Mouse (Mus musculus): ENCODE measurements around the gene Egfl7. TPM values are rescaled to one million over a fixed set of nuclear protein-coding genes. Genes with fewer than 3 reads are reported as not detected.

The Egfl7 gene
- total RNA-seq, 2 experiments from 2014 or later, result 34.4 to 53.7 TPM

- Histone ChIP-seq H3K4me3 (peak overlapping the region; percentile 57), H3K27ac (peak overlapping the region; percentile 89)
- TF ChIP-seq CTCF (IDR thresholded peaks at IDR 0.05), result no peak
- peak; percentile 59 for DNase-seq
- intact Hi-C loops (cut with DNase I), result loop anchor here (2.0 kb wide), 1 partner anchor 13 kb away; no protein-coding TSS in a partner anchor
Measured at GRCm38 (mm10) chr2:26571826-26572225, 8.0 kb upstream of the Egfl7 start.

GRCm38 (mm10) chr2:26573396-26573795 lies 6.4 kb upstream of the Egfl7 start:
- DNase-seq, result peak; percentile 53
- Histone ChIP-seq H3K4me3 (peak overlapping the region; percentile 54), H3K27ac (peak overlapping the region; percentile 89)
- TF ChIP-seq CTCF (IDR thresholded peaks at IDR 0.05), result no peak
- intact Hi-C loops (cut with DNase I), result no loop called here

DNA sequence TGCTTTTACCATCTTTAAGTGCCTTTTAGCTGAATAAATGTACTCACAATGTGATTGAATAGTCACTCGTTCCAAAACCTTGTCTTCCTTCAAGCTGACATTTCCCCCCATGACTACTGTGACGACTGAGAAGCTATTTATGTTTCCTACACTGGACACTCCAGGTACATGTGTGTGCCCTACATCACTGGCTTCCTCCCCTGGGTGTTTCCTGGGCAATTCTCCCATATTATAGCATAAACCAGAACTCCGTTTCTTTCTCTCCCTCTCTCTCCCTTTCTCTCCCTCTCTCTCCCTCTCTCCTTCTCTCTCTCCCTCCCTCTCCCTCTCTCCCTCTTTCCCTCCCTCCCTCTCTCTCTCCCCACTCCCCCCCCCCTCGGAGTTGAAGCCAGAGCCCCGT lies 6.0 kb upstream of the Egfl7 start:
- intact Hi-C loops (cut with DNase I), result no loop called here
- no peak for TF ChIP-seq CTCF (IDR thresholded peaks at IDR 0.05)
- DNase-seq, result no peak
- peak overlapping the region; percentile 54 for H3K4me3 ChIP-seq
- H3K27ac ChIP-seq, result peak overlapping the region; percentile 89

GRCm38 (mm10) chr2:26574862-26575261 lies 5.0 kb upstream of the Egfl7 start:
- intact Hi-C loops (cut with DNase I), result no loop called here
- peak overlapping the region; percentile 54 for H3K4me3 ChIP-seq
- no peak for DNase-seq
- TF ChIP-seq CTCF (IDR thresholded peaks at IDR 0.05), result no peak
- peak overlapping the region; percentile 89 for H3K27ac ChIP-seq

DNA sequence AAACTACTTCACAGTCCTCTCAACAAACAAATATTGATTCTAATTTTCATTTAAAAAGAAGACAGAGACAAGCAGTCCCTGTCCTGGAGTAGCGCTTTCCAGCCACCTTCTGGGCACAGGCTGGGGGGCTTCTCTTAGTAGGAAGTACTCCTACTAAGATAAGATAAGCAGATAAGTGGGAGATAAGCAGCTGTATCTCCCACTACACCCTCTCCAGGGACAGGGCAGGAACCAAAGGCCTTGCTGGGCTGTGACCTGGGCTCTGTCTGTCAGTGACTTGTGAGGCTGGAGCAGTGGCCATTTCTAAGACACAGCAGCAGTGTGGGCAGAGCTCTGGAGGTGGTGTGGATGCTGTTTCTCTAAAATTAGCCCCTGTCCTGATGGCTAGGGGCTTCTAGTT lies 4.4 kb upstream of the Egfl7 start:
- intact Hi-C loops (cut with DNase I), result no loop called here
- H3K27ac ChIP-seq, result peak overlapping the region; percentile 89
- TF ChIP-seq CTCF (IDR thresholded peaks at IDR 0.05), result no peak
- DNase-seq, result no peak
- H3K4me3 ChIP-seq, result peak overlapping the region; percentile 54

- H3K4me3 ChIP-seq, result peak overlapping the region; percentile 54
- intact Hi-C loops (cut with DNase I), result no loop called here
- peak overlapping the region; percentile 89 for H3K27ac ChIP-seq
- peak; percentile 65 for DNase-seq
- TF ChIP-seq CTCF (IDR thresholded peaks at IDR 0.05), result no peak
Measured at GRCm38 (mm10) chr2:26575865-26576264, 3.9 kb upstream of the Egfl7 start.

DNA sequence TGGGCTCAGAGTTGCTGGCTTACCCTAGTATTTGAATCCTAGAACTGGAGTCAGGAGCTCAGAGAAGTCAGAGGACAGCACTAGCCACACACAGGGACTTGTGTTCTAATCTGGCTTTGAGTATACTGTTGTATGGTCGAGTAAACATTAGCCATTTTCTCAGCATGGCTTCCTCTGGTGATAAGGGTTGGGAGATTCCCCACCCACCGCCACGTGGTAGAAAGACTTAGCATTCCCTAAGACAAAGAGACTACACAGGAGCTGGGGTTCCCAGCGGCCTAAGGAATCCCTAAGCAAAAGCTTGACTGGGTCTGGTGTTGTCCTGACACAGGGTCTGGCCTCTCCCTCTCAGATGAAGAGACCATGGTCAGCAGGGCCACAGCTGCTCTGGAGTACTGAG lies 3.4 kb upstream of the Egfl7 start:
- DNase-seq, result no peak
- intact Hi-C loops (cut with DNase I), result no loop called here
- peak overlapping the region; percentile 59 for H3K4me3 ChIP-seq
- H3K27ac ChIP-seq, result peak overlapping the region; percentile 89
- no peak for TF ChIP-seq CTCF (IDR thresholded peaks at IDR 0.05)

- DNase-seq, result peak; percentile 45
- peak overlapping the region; percentile 92 for H3K27ac ChIP-seq
- H3K4me3 ChIP-seq, result peak overlapping the region; percentile 59
- intact Hi-C loops (cut with DNase I), result no loop called here
- TF ChIP-seq CTCF (IDR thresholded peaks at IDR 0.05), result no peak
Measured at GRCm38 (mm10) chr2:26578369-26578768, 1.4 kb upstream of the Egfl7 start.

- TF ChIP-seq CTCF (IDR thresholded peaks at IDR 0.05), result no peak
- intact Hi-C loops (cut with DNase I), result no loop called here
- Histone ChIP-seq H3K27ac (peak overlapping the region; percentile 92), H3K4me3 (peak overlapping the region; percentile 65)
- no peak for DNase-seq
Measured at GRCm38 (mm10) chr2:26580751-26581150, 937 bp downstream of the Egfl7 start.

DNA sequence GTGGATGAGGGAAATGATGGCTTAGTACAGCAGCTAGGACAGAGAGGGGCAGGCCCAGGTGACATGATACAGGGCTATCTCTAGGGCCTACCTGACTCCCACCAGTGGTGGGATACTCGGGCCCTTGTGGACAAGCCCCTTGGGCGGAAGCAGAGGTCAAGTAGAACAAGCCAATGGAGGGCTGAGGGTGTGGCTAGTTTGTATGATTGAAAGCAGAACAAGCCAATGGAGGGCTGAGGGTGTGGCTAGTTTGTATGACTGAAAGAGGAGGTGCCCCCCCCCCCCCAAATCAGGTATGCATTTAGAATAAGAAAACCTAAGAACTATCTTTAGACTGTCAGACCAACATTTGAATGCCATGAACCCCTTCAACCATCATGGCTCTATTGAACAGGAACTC lies 2.4 kb downstream of the Egfl7 start:
- intact Hi-C loops (cut with DNase I), result no loop called here
- peak overlapping the region; percentile 65 for H3K4me3 ChIP-seq
- peak overlapping the region; percentile 92 for H3K27ac ChIP-seq
- no peak for DNase-seq
- no peak for TF ChIP-seq CTCF (IDR thresholded peaks at IDR 0.05)

GRCm38 (mm10) chr2:26582741-26583140 lies 2.9 kb downstream of the Egfl7 start:
- intact Hi-C loops (cut with DNase I), result no loop called here
- Histone ChIP-seq H3K27ac (peak overlapping the region; percentile 92), H3K4me3 (peak overlapping the region; percentile 65)
- no peak for TF ChIP-seq CTCF (IDR thresholded peaks at IDR 0.05)
- no peak for DNase-seq

GRCm38 (mm10) chr2:26583640-26584039 lies 3.8 kb downstream of the Egfl7 start:
- peak; percentile 75 for DNase-seq
- peak overlapping the region; percentile 92 for H3K27ac ChIP-seq
- no peak for TF ChIP-seq CTCF (IDR thresholded peaks at IDR 0.05)
- H3K4me3 ChIP-seq, result peak overlapping the region; percentile 86
- intact Hi-C loops (cut with DNase I), result loop anchor here (2.0 kb wide), 1 partner anchor 13 kb away; no protein-coding TSS in a partner anchor

DNA sequence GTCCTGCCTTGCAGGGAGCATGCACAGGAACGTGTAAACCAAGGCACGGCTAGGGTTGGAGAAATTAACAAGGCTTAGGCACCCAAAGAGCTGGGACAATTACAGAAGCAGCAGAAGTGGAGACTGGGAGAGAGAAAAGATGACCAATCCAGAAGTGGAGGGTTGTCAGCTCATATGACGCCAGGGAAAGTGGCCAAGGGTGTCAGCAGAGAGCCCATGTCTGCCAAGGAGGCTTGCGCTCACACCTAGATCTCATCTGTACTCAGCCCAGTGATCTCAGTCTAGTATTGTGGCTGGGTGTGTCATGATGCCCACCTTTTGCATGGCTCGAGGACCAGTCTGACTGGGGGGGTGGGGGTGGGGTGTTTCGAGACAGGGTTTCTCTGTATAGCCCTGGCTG lies 5.9 kb downstream of the Egfl7 start:
- Histone ChIP-seq H3K27ac (peak overlapping the region; percentile 92), H3K4me3 (peak overlapping the region; percentile 86)
- intact Hi-C loops (cut with DNase I), result loop anchor here (2.0 kb wide), 1 partner anchor 15 kb away; no protein-coding TSS in a partner anchor
- no peak for TF ChIP-seq CTCF (IDR thresholded peaks at IDR 0.05)
- DNase-seq, result peak; percentile 73

DNA sequence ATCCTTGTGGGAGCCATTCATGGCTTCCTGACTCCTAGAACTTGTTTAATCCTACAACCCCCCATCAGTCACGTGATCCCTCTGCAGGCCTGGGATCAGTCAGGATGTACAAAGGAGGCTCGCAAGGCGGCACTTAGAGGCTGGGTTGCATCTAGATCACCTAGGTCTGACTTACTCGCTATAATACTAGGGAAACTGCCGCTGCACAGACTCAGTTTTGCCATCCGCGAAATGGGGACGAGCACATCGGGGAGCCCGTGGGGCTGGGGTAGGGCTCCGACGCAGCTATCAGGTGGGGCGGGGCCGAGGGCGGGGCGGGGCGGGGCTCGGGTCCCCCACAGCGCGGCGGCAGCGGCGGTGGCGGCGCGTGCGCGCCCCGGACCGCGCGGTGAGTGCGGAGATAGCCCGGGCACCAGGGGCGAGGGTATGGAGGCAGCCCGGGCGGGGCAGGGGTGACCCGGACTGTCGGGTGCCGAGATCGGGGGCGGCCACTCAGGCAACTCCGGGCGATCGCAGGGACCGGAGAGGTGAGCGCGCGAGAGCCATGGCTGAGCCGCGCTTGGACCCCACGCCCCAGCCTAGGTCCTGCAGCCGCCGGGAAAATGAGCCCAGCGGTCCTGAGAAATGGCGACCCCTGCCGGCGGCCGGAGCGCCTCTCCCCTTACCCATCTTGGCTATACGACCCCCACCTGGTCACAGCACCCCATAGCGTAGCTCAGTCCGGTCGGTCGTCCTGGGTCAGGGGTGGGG lies 6.7 kb downstream of the Egfl7 start, which contains the start of gene Gm20532:
Gene Gm20532, plus strand, starts transcription at position 346 of the 750 bp plus-strand sequence.
- intact Hi-C loops (cut with DNase I), result no loop called here
- peak within 1 kb of the TSS; percentile 92 for H3K27ac ChIP-seq
- peak within 1 kb of the TSS; percentile 86 for H3K4me3 ChIP-seq
- peak; percentile 73 for TF ChIP-seq CTCF (IDR thresholded peaks at IDR 0.05)
- DNase-seq, result peak; percentile 73
